Mouse (Mus musculus): ENCODE data around the gene Pcbp4.

Pcbp4 gene

DNA sequence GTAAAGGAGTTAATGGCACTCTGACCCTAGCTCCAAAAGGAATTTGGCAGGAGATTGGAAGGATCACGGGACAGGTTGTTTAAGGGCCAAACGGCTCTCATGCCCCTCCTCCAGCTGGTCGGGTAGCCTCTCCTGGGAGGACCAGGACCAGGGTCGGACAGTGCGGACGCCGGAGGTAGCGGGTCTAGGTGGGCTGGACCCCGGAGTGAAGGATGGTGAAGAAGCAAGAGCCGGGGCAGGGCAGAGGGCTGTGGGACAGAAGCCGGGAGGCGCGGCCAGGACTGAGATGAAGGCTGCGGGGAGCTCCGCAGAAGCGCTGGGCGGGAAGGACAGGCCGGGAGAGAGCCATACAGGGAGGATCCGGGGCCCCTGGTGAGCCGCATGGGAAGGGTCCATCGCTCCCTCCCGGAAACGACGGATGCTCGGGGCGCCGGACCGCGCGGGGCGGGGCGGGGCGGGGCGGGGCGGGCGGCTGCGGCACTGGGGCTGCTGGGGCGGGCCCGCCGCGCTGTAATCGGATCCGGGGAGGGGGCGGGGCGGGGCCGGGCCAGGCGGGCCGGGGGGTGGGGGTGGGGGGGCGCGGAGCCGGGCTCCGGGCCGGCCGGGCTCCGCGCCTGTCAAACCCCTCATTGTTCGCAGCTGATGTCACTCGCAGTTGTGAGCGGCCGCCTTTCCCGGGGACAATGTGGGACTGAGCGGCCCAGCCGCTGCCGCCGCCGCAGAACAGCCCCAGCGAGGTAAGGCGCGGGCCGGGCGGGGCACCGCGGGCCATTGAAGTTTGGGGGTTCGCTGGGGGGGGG, at the start of gene Pcbp4:
Pcbp4 (plus strand) TSS at position 21 of the 800 bp plus-strand sequence.
- in situ Hi-C loops (cut with MboI; ENCODE audit: low sequenced_read_pairs) = no loop called here

DNA sequence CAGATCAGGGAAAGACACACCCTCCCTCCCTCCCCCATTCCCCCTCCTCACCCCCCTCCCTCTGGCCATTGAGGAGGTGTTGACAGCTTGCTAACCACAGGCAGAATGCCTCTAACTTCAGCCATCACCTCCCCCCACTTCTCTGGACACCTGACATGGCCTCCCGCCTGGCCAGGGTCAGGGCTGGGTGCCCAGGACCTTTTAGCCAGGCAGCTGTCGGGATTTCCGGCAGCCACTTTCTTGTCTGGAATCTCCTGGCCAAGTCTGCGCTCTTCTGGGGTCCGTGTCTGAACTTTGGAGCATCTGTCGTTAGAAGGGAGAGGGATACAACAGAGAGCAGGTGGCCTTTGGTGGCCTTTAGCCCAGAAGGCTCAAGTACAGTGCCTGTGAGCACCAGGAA, 47.8 kb upstream of the Pcbp4 start:
- in situ Hi-C loops (cut with MboI; ENCODE audit: low sequenced_read_pairs) = no loop called here

DNA sequence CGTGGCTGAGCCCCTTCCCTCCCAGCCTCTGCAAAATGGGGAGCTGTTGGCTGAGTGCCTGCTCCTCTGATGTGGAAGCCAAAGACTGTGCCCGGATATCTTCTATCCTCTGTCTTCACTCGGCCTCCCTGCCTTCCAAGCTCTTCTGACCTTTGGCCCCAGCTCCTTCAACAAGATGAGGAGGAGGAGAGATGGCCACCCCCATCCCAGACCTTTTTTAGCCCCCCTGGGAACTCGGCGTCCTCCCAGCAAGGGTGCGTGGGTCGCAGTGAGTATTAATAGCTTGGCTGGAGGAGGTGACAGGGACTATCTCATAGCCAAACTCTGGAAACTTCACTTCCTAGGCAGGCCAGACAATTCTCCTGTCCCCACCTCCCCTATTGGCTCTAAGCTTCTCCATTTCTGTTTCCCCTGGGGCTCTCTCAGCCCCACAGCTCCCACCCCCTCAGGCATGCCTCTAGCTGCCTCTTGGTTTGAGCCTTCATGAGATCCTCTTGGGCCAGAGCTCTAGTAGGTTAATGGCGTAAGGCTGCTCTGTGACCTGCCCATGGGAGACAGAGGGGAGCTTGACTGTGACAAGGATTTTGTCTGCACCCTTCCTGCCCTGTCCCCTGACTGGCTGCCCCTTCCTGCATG, 46.5 kb upstream of the Pcbp4 start:
- in situ Hi-C loops (cut with MboI; ENCODE audit: low sequenced_read_pairs) = no loop called here

DNA sequence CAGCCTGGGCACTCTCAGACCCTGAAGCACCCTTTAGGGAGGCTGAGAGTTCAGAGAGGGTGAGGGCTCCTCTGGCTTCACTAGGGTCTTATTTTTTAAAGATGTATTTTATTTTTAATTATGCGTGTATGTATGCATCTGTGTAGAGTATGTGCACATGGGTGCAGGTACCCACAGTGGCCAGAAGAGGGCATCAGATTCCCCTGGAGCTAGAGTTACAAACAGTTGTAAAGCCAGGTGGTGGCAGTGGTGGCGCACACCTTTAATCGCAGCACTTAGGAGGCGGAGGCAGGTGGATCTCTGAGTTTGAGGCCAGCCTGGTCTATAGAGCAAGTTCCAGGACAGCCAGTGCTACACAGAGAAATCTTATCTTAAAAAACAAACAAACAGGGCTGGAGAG, 44.0 kb upstream of the Pcbp4 start:
- in situ Hi-C loops (cut with MboI; ENCODE audit: low sequenced_read_pairs) = no loop called here

DNA sequence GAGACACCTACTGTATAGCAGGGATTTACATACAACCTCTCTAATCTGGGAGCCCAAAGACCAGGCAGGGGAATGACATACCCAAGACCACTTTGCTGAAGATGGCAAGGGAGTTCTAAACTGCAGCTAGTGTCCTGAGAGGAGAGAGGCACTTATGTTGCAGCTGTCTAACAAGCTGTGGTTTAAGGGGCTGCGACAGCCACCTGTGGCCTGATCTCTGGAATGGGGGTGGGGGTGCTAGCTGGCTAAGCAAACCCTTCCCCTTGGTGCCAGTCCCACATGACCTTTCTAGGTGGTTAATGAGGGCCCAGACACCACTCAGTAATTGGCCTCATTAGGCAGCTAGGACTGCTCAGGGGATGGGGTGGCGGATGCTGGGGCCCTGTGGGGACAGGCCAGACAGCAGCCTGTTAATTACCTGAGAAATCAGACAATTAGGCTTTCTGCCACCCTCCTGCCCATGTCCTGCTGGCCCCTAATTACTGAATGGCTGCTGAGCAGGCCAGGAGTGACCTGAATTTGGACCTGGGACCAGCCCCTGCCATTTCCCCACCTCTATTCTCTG, 42.9 kb upstream of the Pcbp4 start:
- in situ Hi-C loops (cut with MboI; ENCODE audit: low sequenced_read_pairs) = no loop called here

DNA sequence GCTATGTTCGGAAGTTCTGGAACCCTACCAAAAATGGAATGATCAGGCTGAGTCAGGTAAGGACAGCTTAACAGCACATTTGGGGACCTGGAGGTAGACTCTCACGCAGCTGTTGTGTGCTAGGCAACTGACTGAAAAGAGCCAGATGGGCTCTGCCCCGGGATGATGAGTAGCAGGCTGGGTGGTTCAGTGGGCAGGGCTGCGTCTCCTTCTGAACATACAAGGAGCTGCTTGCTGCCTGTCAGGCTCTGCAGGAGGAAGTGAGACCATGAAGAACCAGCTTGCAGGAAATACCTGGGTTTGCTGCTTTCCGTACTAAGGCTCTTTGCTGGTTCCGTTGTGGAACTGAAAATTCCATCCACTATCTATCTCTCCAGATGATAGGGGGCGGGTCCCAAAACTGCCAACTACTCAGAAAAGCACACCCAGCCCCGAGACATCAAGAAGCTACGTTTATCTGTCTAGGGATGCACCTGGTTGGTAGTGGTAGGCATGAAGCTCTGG, 41.9 kb upstream of the Pcbp4 start:
- in situ Hi-C loops (cut with MboI; ENCODE audit: low sequenced_read_pairs) = no loop called here

DNA sequence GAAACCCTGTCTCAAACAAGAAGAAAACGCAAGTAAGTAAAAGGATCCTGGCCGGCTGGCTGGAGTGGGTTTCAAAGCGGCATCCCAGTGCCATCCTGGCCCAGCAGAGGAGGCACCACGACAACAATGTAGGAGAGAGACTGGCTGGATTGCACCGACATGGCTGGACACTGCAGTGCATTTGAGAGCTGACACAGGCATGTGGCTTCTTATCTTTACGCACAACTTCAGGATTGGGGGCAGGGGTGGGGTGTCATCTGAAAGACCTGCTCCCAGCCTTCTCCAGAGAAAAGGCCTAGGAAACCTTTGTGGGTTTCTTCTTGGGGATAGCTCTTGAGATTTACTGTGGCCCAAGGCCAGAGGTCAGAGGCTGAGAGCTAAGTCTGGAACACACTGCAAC, 41.4 kb upstream of the Pcbp4 start:
- in situ Hi-C loops (cut with MboI; ENCODE audit: low sequenced_read_pairs) = no loop called here

DNA sequence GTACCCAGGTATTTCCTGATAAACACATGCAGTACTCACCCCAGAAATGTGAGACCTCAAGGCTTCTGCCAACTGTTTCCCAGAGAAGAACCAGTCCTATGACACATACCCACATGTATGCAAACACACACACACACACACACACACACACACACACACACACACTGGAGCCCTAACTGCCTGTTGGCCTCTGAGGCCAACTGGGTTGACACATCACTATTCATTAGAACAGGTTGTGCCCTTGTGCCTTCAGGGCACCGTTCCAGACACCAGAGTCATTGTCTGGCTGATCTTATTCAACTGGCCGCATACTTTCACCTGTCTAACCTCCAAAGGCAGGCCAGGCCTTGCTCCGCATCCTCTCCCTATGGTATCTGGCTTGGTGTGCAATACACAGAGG, 40.9 kb upstream of the Pcbp4 start:
- in situ Hi-C loops (cut with MboI; ENCODE audit: low sequenced_read_pairs) = no loop called here

DNA sequence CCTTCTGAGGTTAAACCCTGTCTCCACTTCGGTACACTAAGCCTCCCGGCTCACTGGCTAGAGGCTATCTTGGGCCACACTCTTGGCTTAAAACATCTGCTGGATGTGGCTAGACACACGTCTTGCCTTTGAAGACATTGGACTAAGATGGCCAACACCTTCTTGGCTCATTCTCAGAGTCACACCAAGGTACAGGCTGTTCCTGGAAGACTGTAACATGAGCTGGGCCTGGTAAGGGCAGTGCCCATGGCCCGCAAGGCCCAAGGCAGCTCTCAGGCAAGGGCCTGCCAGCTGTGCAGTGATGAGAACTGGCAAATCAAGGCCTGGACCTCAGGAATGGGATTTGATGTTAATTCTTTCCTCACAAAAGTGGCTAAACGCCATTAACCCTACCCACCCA, 39.5 kb upstream of the Pcbp4 start:
- in situ Hi-C loops (cut with MboI; ENCODE audit: low sequenced_read_pairs) = no loop called here

DNA sequence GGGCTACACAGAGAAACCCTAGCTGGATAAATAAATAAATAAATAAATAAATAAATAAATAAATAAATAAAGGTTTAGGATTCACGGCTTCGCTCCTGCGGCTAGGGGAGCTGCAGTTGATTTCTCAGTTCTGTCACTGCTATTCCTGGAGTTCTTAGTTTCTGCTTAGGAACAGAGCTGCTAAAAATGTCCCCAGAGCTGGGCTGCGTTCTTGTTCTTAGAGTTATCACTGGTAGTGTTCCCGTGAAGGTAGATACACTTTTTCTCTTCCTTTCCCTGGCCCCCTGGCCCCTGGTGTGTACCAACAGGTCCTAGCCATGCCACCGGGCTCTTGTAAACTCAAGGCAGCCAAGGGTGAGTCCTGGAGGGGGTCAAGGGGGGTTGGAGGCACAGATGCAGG, 36.3 kb upstream of the Pcbp4 start:
- in situ Hi-C loops (cut with MboI; ENCODE audit: low sequenced_read_pairs) = no loop called here

DNA sequence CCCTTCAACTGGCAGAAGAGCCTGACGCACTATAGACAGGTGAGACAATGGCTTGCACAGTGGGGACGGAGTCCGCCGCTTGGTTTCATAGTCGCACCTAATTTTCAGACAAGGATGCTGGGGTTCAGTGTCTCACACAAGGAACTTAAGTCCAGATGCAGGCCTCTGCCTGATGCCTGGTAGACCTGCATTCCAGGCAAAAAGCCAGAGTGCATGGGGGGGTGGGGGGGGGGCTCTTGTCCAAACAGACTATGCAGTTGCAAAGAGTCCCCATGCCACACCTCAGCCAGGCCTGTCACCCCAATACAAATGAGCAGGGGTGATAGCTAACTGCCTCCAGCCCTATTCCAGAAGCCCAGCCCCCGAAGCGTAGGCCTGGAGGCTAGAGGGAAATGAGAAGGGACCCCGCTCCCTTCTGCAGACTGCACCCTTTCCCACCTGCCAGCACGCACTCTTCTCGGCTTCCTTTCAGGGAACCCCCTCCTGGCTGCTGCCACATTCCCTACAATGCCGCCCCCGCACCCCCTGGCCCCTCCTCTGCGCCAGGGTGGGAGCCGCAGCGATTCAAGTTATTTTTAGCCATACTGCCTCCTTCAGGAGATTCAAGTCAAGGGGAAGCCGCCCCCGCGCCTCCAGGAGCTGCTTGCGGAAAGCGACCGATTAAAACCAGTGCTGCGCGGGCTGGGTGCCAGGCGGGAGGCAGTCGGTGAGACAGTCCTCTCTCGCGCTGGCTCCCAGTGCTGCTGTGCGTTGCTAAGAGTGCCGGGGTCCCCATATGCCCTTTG, 35.1 kb upstream of the Pcbp4 start:
- in situ Hi-C loops (cut with MboI; ENCODE audit: low sequenced_read_pairs) = no loop called here

DNA sequence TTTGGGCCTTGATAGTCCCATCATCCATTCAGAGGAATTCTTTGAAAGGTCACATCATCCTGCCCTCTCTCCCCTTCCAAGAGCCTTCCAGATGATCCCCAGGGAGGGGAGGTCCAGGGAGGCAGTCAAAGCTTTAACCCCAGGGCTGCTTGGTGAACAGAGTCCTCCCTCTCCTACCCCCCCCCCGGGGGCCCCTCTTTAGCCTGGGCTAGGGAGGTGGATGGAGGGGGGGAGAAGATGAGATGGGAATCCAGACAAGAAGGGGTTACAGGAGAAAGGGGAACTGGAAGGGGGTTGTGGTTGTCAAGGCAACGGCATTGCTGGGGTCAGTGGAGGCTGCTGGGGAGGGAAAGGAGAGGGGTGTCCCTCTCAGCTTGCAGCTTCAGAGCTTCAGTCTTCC, 32.5 kb upstream of the Pcbp4 start:
- in situ Hi-C loops (cut with MboI; ENCODE audit: low sequenced_read_pairs) = no loop called here

DNA sequence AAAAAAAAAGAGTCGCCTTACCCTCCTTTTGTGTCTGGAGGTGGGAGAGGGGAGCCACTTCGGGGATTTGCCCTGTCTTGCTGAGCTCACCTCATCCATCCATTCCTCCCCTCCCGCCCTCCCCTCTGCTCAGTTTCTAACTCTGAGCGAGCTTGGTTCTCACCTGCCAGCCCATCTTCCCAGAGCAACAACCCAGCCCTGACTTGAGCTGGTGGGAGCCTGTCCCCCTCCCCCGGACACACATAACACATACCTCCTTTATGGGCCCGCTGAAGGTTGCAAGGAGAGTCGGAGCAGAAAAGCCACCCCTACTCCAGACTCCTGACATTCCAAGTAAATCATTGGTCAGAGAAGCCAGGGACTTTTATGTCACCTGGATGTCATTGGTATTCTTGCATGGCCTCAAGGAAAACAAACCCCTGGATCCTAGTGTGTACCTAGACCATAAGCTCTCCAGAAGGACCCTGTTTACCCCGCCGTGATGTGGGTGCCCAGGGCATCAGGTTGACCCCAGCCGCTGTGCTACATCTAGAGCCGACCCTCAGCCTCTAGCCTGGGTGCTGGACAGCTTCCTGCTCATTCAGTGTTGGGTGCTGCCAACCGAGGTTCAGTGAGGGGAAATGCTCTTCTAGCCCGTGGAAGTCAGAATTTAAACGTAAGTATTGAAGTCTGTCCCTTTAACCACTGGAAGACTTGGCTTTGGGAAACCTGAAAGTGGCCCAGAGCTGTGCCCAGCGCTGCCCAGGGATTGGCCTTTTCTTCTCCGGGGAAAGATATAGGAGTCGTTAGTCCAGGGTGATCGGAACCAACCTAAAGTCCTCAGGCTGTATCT, 31.8 kb upstream of the Pcbp4 start:
- in situ Hi-C loops (cut with MboI; ENCODE audit: low sequenced_read_pairs) = no loop called here

DNA sequence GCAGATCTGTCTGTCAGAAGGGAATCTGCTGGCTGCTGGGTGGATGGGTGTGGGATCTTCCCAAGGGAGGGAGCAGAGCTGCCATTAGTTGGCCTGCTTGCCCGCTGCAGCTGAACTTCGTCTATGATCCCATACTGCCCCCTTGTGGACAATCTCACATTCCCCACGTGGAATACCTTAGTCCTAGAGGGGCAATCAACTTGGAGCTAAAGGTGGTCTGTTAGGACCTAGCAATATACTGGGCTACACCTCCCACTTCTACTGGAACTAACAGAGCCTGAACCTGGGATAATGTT, 31.3 kb upstream of the Pcbp4 start:
- in situ Hi-C loops (cut with MboI; ENCODE audit: low sequenced_read_pairs) = no loop called here

DNA sequence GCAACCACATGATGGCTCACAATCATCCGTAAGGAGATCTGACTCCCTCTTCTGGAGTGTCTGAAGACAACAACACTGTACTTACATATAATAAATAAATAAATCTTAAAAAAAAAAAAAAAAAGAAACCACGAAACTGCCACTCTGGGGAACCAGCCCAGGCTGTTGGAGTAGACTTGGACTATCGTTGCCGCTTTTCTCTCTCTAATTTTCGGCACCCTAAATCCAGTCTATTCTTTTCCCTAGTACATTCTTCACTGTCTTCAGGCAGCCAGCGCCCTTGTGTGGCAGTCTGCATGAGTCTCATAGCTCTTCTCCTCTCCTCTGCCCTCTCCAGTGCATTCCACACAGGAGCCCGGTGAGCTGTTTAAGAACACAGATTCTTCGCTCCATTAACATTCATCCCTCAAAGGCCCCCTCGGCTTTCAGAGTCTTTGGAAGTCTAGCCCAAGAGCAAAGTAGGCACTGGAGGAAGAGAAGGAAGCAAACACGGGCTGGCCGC, 24.3 kb upstream of the Pcbp4 start:
- in situ Hi-C loops (cut with MboI; ENCODE audit: low sequenced_read_pairs) = loop anchor here (5.0 kb wide), 1 partner anchor 136 kb away; no protein-coding TSS in a partner anchor

DNA sequence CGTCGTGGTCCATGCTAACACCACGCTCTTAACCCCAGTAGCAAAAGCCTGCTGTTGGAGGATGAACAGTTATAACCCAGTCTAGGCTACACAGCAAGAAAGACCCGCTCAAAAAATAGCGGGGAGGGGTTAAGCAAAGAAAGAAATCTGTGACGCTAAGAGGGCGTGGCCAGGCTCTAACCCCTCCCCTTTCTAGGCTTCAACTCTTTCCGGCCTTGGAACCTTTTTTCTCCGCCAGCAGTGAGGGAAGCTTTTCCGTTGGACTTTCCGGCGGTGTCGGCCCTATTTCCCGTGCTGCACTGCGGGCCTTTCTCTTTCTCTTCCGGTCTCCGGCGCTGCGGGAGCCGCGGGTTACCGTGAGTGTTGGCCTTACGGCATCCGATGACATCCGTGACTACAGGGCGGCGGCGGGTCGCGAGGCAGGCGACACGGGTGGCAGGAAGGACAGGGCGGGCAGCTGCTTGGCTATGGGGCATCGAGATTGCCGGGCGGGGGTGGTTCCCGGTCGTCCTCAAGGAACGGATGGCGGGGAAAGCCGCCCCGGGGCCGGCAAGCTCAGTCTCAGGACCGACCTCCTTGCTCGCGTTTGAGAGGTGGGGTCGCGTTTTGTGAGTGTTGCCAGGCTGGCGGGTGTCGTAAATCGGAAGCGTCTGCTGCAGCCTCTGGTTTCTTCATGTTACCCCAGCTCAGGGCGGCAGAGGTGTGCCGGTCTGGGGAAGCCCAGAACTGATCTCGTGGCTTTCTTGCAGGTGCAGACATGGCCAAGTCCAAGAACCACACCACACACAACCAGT, 23.7 kb upstream of the Pcbp4 start, which contains the start of gene Rpl29:
Rpl29 (plus strand) TSS at position 234 of the 794 bp plus-strand sequence.
- in situ Hi-C loops (cut with MboI; ENCODE audit: low sequenced_read_pairs) = loop anchor here (5.0 kb wide), 1 partner anchor 137 kb away; no protein-coding TSS in a partner anchor

DNA sequence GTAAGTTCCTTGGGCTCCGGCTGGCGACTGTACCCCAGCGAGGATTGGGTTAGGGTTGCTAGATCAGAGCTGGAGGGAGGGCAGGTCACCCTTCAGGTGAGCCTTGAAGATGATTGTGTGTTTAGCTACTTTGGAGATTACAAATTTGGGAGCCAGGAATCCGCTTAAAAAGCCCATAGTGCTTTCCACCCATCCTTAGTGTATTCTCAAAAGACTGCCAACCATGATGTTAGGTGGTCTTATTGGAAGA, 23.2 kb upstream of the Pcbp4 start:
- in situ Hi-C loops (cut with MboI; ENCODE audit: low sequenced_read_pairs) = no loop called here

DNA sequence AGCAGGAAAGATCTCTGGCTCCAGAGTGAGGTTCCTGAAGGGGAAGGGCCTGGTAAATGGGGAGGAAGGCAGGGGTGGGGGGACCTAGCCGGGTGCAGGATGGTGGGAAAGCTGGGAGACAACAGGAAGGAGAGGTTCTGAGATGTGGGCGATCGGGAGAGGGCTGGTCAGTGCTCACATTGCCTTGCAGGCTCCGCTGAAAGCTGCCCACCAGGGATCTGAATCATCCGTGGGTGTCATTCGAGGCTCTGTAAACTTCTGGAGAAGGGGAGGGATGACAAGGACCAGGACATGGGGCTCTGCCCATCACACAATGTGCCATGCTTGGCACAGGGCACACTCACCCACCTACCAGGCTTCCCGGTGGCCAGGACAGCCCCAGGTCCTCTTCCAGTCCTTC, 19.7 kb upstream of the Pcbp4 start:
- in situ Hi-C loops (cut with MboI; ENCODE audit: low sequenced_read_pairs) = no loop called here

DNA sequence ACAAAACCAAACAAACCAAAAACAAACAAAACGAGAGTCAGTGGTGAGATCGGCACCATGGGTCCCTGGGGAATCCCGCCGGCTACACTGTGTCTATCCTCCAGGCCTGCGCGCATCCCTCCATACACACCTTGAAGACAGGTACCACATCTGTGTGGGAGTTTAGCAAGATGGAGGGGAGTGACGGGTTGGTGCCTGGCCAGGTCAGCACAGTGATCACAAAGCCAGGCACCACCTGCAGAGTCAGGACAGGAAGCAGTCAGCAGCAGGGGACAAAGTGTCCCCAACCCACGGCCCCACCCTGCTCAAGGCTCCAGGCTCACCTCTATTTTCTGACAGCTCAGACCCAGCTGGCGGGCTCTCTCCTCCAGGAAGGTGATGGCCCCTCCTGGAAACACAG, 16.5 kb upstream of the Pcbp4 start:
- in situ Hi-C loops (cut with MboI; ENCODE audit: low sequenced_read_pairs) = no loop called here

DNA sequence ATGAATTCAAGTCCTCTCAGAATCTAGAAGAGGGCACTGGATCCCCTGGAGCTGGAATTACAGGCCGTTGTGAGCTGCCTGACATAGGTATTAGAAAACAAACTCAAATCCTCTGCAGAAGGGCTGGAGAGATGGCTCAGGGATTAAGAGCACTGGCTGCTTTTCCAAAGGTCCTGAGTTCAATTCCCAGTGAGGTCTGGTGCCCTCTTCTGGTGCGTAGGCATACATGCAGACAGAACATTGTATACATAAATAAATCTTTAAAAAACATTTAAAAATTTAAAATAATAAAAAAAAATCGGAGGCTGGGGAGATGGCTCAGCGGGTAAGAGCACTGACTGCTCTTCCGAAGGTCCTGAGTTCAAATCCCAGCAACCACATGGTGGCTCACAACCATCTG, 10.4 kb upstream of the Pcbp4 start:
- in situ Hi-C loops (cut with MboI; ENCODE audit: low sequenced_read_pairs) = no loop called here

Data from CH12F3 (cell line).